Mouse (Mus musculus) brain, embryonic 18.5 days (tissue): Measurements from ENCODE around the gene Pole2.

Source experiments
- DNase-seq: peaks from one replicate; pipeline ENCODE4 v3.0.0-alpha.2; 2012; ENCODE audit warnings: low read depth, low spot score

Pole2 gene

DNA sequence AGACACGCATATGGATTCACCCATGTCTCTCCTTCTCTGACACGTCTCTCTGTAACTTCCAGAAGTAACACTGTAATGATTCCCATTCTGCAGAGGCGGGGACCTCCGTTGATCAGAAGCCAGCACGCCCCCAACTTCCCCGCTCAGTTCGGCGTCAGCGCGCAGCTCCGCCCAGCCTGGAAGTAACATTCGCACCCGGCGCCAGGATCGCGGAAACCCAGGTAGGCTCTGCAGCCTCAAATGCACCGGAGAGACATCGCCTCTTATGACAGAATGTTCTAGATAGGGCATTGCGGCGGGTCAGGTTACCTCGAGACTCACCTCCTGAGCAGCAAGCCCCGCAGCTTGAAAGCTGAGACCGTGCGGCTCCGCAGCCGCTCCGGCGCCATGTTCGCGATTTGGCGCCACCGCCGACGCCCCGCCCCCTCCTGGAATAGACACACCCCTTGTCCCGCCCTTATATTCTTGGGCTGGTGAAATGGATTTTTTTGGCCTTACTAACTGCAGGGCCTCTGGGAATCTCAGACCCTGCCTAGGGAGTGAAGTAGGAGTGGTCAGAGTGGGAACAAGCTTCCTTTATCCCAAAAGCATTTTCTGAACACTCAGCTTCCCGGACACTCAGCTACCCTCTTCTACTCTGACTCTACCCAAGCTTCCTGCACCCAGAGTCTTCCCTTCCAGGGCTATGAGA lies at the start of gene Pole2:
TSS of gene Pole2 (minus strand) at position 420 of the 691 bp plus-strand sequence.
- no peak for DNase-seq

GRCm38 (mm10) chr12:69268956-69269355 lies 41.0 kb upstream of the Pole2 start:
- DNase-seq, result no peak

DNA sequence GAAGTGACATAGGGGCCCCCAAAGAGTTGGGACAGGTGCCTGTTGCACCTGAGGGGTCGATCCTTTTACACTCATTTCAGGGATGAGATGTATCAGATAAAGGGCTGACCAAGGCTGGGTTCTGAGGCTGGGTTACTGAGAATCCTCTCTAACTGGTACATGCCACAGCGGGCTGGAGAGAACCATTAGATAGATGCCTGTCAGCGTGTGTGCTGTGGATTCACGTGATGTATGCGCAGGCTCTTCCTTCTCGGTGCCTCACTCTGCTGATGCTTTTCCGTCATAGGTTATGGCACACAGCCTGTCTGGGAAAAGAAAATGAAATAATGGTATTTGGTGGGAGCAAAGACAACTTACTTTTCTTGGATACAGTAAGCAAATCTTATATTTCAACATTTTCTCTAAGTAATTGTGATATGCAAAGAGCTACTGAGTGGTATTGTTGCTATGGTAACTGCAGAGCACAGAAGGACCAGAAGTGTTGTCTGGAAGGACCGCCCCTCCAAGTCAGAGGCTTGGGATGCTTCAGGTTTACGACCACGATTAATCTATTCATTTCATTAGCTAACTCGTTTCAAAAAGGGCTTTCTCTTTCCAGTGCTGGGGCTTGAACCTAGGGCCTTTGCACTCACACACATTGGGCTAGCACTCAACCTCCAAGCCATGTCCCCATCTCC lies 40.1 kb upstream of the Pole2 start:
- no peak for DNase-seq

GRCm38 (mm10) chr12:69265031-69265430 lies 37.0 kb upstream of the Pole2 start:
- no peak for DNase-seq

DNA sequence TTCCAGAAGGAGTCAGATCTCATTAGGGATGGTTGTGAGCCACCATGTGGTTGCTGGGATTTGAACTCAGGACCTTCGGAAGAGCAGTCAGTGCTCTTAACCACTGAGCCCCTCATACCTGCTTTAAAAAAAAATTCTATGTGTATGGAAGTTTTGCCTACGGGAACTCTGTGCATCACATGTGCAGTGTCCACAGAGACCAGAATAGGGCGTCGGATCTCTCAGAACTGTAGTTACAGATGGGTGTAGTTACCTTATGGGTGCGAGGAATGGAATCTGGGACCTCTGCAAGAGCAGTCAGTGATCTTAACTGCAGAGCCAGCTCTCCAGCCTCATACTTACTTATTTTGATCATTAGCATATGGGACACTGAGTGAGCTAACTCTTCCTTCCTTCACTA lies 34.3 kb upstream of the Pole2 start:
- DNase-seq, result no peak

- DNase-seq, result no peak
Measured at GRCm38 (mm10) chr12:69257836-69258235, 29.8 kb upstream of the Pole2 start.

DNA sequence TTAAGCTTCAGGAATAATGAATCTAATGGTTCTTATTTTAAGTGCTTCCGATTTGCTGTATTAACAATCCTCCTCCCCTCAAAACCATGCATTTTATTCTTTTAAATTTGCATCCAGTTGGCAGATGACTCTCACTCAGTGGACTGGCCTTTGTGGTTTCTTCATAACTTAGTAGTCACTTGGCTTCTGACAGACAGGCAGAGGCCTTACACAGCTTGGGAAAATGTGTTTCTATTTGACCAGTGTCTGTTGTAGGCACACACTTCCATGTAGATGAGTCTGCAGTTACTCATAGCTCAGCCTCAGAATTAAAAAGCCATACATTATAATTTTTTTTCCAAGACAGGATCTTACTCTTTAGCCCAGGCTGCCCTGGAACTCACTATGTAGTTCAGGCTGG lies 25.8 kb upstream of the Pole2 start:
- no peak for DNase-seq

DNA sequence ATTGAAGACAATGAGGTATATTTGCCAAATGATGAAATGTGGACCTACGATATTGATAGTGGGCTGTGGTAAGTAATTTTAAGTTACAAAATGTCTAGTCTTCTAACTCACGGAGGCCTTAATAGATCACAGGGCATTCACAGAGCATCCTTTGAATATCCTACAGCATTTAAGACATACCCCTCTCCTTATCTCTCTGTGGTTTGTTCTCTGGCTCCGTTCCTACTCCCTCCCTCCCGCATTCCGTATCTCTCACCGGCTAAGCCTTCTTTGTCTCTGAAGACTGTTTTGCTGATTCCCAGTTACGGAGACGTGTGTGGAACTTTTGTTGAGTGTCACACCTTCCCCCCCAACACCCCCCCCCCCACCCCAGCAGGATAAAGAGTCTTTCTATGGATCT lies 22.8 kb upstream of the Pole2 start:
- DNase-seq, result no peak

GRCm38 (mm10) chr12:69249766-69250165 lies 21.8 kb upstream of the Pole2 start:
- DNase-seq, result no peak

GRCm38 (mm10) chr12:69241771-69242431 lies 13.9 kb upstream of the Pole2 start:
- DNase-seq, result peak; percentile 37

GRCm38 (mm10) chr12:69241405-69241770 lies 13.4 kb upstream of the Pole2 start:
- no peak for DNase-seq

- no peak for DNase-seq
Measured at GRCm38 (mm10) chr12:69240876-69241275, 12.9 kb upstream of the Pole2 start, which contains the start of gene Klhdc1. TSS of gene Klhdc1 (plus strand) at chr12:69241176.

- DNase-seq, result no peak
Measured at GRCm38 (mm10) chr12:69238284-69238683, 10.3 kb upstream of the Pole2 start.

- DNase-seq, result no peak
Measured at GRCm38 (mm10) chr12:69235782-69236181, 7.8 kb upstream of the Pole2 start.

- DNase-seq, result no peak
Measured at GRCm38 (mm10) chr12:69229251-69229650, 1.3 kb upstream of the Pole2 start.

- DNase-seq, result no peak
Measured at GRCm38 (mm10) chr12:69220613-69221277, 7.2 kb downstream of the Pole2 start.

- DNase-seq, result no peak
Measured at GRCm38 (mm10) chr12:69216587-69216986, 11.4 kb downstream of the Pole2 start.

- DNase-seq, result no peak
Measured at GRCm38 (mm10) chr12:69215000-69215785, 12.8 kb downstream of the Pole2 start.

- DNase-seq, result no peak
Measured at GRCm38 (mm10) chr12:69214393-69214792, 13.6 kb downstream of the Pole2 start.

- DNase-seq, result no peak
Measured at GRCm38 (mm10) chr12:69213186-69213777, 14.7 kb downstream of the Pole2 start.

GRCm38 (mm10) chr12:69211057-69211456 lies 16.9 kb downstream of the Pole2 start:
- no peak for DNase-seq
